Mouse (Mus musculus) heart, postnatal 0 days (tissue): ENCODE results near the gene Btg2.

Experiments used
- CTCF ChIP-seq: IDR thresholded peaks from 2 replicates; pipeline ENCODE4 v1.5.1; 2016; ENCODE audit warnings: antibody characterized with exemption, control low read depth, low read depth
- EP300 ChIP-seq: IDR thresholded peaks from 2 replicates; pipeline ENCODE4 v1.6.1; 2016; ENCODE audit warnings: antibody characterized with exemption, low read depth

- TF ChIP-seq EP300 (no peak), CTCF (no peak)
Measured at GRCm38 (mm10) chr1:134105764-134106430, 27.0 kb upstream of the Btg2 start.
